Mouse (Mus musculus) liver, postnatal 0 days (tissue): ENCODE measurements around the gene Cpeb2.

Experiments used
- CTCF ChIP-seq: sonication (generic); IDR thresholded peaks from 2 replicates; pipeline ENCODE4 v1.5.1; 2016; ENCODE audit warnings: antibody characterized with exemption, low read depth
- EP300 ChIP-seq: IDR thresholded peaks from 2 replicates; pipeline ENCODE4 v1.6.1; 2016; ENCODE audit warnings: antibody characterized with exemption, low read depth, mild to moderate bottlenecking

- no peak for TF ChIP-seq CTCF
- no peak for TF ChIP-seq EP300
Measured at GRCm38 (mm10) chr5:43248001-43248430, 15.0 kb downstream of the Cpeb2 start.
